ENCODE assay signal across 18 mouse cellular contexts in the genomic region with DNA sequence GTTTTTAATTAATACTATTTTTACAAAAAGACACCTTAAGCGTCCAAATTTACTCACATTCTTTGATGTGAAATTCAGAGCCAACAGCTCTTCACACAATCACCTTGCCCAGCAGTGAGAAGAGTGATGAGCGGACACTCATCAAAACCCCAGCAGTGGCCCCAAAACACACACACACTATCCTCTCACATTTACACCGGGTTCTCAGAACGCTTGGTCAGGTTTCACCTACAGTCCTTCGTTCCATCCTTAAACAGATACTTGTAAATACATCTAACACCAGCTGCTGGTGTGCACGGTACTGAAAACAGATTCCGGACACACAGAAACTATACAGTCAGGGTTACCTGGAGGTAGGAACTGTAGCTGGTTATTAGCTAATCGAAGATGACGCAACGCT.
"Had no signal": no experiment of that assay in that cellular context is flagged by ENCODE, and none has a peak within 500 bp of the region (broad histone marks: within the 10 kb centered on the region; RNA-seq: fewer than 3 reads in every experiment).

No protein-coding gene starts in this region.

- H3K9me3 ChIP-seq: intestine, embryonic 15.5 days; liver, embryonic 13.5 days; lung, embryonic 15.5 days; megakaryocyte, embryonic 14.5 days; midbrain, embryonic 12.5 days; neural tube, embryonic 12.5 days had no signal

- H3K4me3 ChIP-seq: intestine, embryonic 15.5 days; layer of hippocampus, adult 2 months; liver, embryonic 13.5 days; lung, embryonic 15.5 days; megakaryocyte, embryonic 14.5 days; midbrain, embryonic 12.5 days; myocyte; neural tube, embryonic 12.5 days had no signal

- DNase-seq: kidney, adult 18-20 months; kidney, postnatal 36 days; liver; liver, embryonic 13.5 days; liver, postnatal 0 days; lung, postnatal 14 days; right cerebral cortex, postnatal 4 days; spleen, adult 18-20 months; thymus, adult 18-20 months; thymus, postnatal 14 days had no signal

- H3K4me2 ChIP-seq: intestine, embryonic 15.5 days; liver, embryonic 13.5 days; lung, embryonic 15.5 days; midbrain, embryonic 12.5 days; neural tube, embryonic 12.5 days had no signal

- H3K36me3 ChIP-seq: intestine, embryonic 15.5 days; liver, embryonic 13.5 days; lung, embryonic 15.5 days; midbrain, embryonic 12.5 days; neural tube, embryonic 12.5 days had no signal

- H3K27ac ChIP-seq: intestine, embryonic 15.5 days; layer of hippocampus, adult 2 months; liver, embryonic 13.5 days; lung, embryonic 15.5 days; macrophage; midbrain, embryonic 12.5 days; neural tube, embryonic 12.5 days had no signal

- ATAC-seq: intestine, embryonic 15.5 days; liver, postnatal 0 days had no signal

- H3K4me1 ChIP-seq: intestine, embryonic 15.5 days; liver, embryonic 13.5 days; lung, embryonic 15.5 days; neural tube, embryonic 12.5 days had no signal

- H3K27me3 ChIP-seq: intestine, embryonic 15.5 days; liver, embryonic 13.5 days; lung, embryonic 15.5 days; megakaryocyte, embryonic 14.5 days; midbrain, embryonic 12.5 days; neural tube, embryonic 12.5 days had no signal

- H3K9ac ChIP-seq: intestine, embryonic 15.5 days; liver, embryonic 13.5 days; liver, postnatal 0 days; lung, embryonic 15.5 days; midbrain, embryonic 12.5 days; neural tube, embryonic 12.5 days had no signal
